Mouse (Mus musculus): ENCODE measurements around the gene Zkscan6. TPM values are rescaled to one million over a fixed set of nuclear protein-coding genes. Genes with fewer than 3 reads are reported as not detected.
A peak's percentile ranks its signal among the peaks of the same experiment; 100 is the strongest.

The Zkscan6 gene
- polyA plus RNA-seq, 1 experiment, result 10.2 TPM

- no peak for DNase-seq (ENCODE audit: low read depth)
- TF ChIP-seq CTCF (IDR thresholded peaks at IDR 0.05; ENCODE audit: borderline replicate concordance, extremely low read depth, insufficient read depth, insufficient read length) (no peak), POLR2A (IDR thresholded peaks at IDR 0.05; ENCODE audit: borderline replicate concordance, extremely low read depth, insufficient read depth, insufficient read length, poor library complexity, severe bottlenecking) (no peak)
Measured at GRCm38 (mm10) chr11:65779578-65779977, 27.4 kb upstream of the Zkscan6 start.

- TF ChIP-seq POLR2A (IDR thresholded peaks at IDR 0.05; ENCODE audit: borderline replicate concordance, extremely low read depth, insufficient read depth, insufficient read length, poor library complexity, severe bottlenecking) (no peak), CTCF (IDR thresholded peaks at IDR 0.05; ENCODE audit: borderline replicate concordance, extremely low read depth, insufficient read depth, insufficient read length) (no peak)
Measured at GRCm38 (mm10) chr11:65781596-65781995, 25.4 kb upstream of the Zkscan6 start.

GRCm38 (mm10) chr11:65786160-65786559 is 20.8 kb upstream of the Zkscan6 start:
- no peak for TF ChIP-seq CTCF (IDR thresholded peaks at IDR 0.05; ENCODE audit: borderline replicate concordance, extremely low read depth, insufficient read depth, insufficient read length)
- no peak for TF ChIP-seq POLR2A (IDR thresholded peaks at IDR 0.05; ENCODE audit: borderline replicate concordance, extremely low read depth, insufficient read depth, insufficient read length, poor library complexity, severe bottlenecking)
- no peak for DNase-seq (ENCODE audit: low read depth)

More at GRCm38 (mm10) chr11:65781596-65781995, 25.4 kb upstream of the Zkscan6 start:
- DNase-seq (ENCODE audit: low read depth), result no peak

GRCm38 (mm10) chr11:65787421-65788151 is 19.4 kb upstream of the Zkscan6 start:
- TF ChIP-seq CTCF (IDR thresholded peaks at IDR 0.05; ENCODE audit: borderline replicate concordance, extremely low read depth, insufficient read depth, insufficient read length) (no peak), POLR2A (IDR thresholded peaks at IDR 0.05; ENCODE audit: borderline replicate concordance, extremely low read depth, insufficient read depth, insufficient read length, poor library complexity, severe bottlenecking) (no peak)
- peak; percentile 39 for DNase-seq (ENCODE audit: low read depth)

GRCm38 (mm10) chr11:65788154-65788553 is 18.8 kb upstream of the Zkscan6 start, which contains the start of gene Map2k4:
TSS of gene Map2k4 (minus strand) at chr11:65788297.
- TF ChIP-seq POLR2A (IDR thresholded peaks at IDR 0.05; ENCODE audit: borderline replicate concordance, extremely low read depth, insufficient read depth, insufficient read length, poor library complexity, severe bottlenecking) (peak; percentile 99), CTCF (IDR thresholded peaks at IDR 0.05; ENCODE audit: borderline replicate concordance, extremely low read depth, insufficient read depth, insufficient read length) (no peak)
- DNase-seq (ENCODE audit: low read depth), result peak; percentile 97

GRCm38 (mm10) chr11:65794428-65795219 is 12.4 kb upstream of the Zkscan6 start:
- DNase-seq (ENCODE audit: low read depth), result no peak
- no peak for TF ChIP-seq CTCF (IDR thresholded peaks at IDR 0.05; ENCODE audit: borderline replicate concordance, extremely low read depth, insufficient read depth, insufficient read length)
- no peak for TF ChIP-seq POLR2A (IDR thresholded peaks at IDR 0.05; ENCODE audit: borderline replicate concordance, extremely low read depth, insufficient read depth, insufficient read length, poor library complexity, severe bottlenecking)

- no peak for DNase-seq (ENCODE audit: low read depth)
- TF ChIP-seq POLR2A (IDR thresholded peaks at IDR 0.05; ENCODE audit: borderline replicate concordance, extremely low read depth, insufficient read depth, insufficient read length, poor library complexity, severe bottlenecking) (no peak), CTCF (IDR thresholded peaks at IDR 0.05; ENCODE audit: borderline replicate concordance, extremely low read depth, insufficient read depth, insufficient read length) (no peak)
Measured at GRCm38 (mm10) chr11:65795896-65796295, 11.1 kb upstream of the Zkscan6 start.

- no peak for DNase-seq (ENCODE audit: low read depth)
- TF ChIP-seq POLR2A (IDR thresholded peaks at IDR 0.05; ENCODE audit: borderline replicate concordance, extremely low read depth, insufficient read depth, insufficient read length, poor library complexity, severe bottlenecking) (no peak), CTCF (IDR thresholded peaks at IDR 0.05; ENCODE audit: borderline replicate concordance, extremely low read depth, insufficient read depth, insufficient read length) (no peak)
Measured at GRCm38 (mm10) chr11:65801899-65802298, 5.1 kb upstream of the Zkscan6 start.

GRCm38 (mm10) chr11:65806321-65806904 is 562 bp upstream of the Zkscan6 start:
- DNase-seq (ENCODE audit: low read depth), result no peak
- TF ChIP-seq POLR2A (IDR thresholded peaks at IDR 0.05; ENCODE audit: borderline replicate concordance, extremely low read depth, insufficient read depth, insufficient read length, poor library complexity, severe bottlenecking) (no peak), CTCF (IDR thresholded peaks at IDR 0.05; ENCODE audit: borderline replicate concordance, extremely low read depth, insufficient read depth, insufficient read length) (no peak)

- no peak for DNase-seq (ENCODE audit: low read depth)
- TF ChIP-seq CTCF (IDR thresholded peaks at IDR 0.05; ENCODE audit: borderline replicate concordance, extremely low read depth, insufficient read depth, insufficient read length) (no peak), POLR2A (IDR thresholded peaks at IDR 0.05; ENCODE audit: borderline replicate concordance, extremely low read depth, insufficient read depth, insufficient read length, poor library complexity, severe bottlenecking) (no peak)
Measured at GRCm38 (mm10) chr11:65807601-65808000, 626 bp downstream of the Zkscan6 start.

- DNase-seq (ENCODE audit: low read depth), result no peak
- TF ChIP-seq CTCF (IDR thresholded peaks at IDR 0.05; ENCODE audit: borderline replicate concordance, extremely low read depth, insufficient read depth, insufficient read length), result no peak
- no peak for TF ChIP-seq POLR2A (IDR thresholded peaks at IDR 0.05; ENCODE audit: borderline replicate concordance, extremely low read depth, insufficient read depth, insufficient read length, poor library complexity, severe bottlenecking)
Measured at GRCm38 (mm10) chr11:65812088-65812487, 5.1 kb downstream of the Zkscan6 start.

All from brain, embryonic 14.5 days (tissue).